Mouse (Mus musculus): Measurements from ENCODE around the gene Pnpla5.

Pnpla5 gene

DNA sequence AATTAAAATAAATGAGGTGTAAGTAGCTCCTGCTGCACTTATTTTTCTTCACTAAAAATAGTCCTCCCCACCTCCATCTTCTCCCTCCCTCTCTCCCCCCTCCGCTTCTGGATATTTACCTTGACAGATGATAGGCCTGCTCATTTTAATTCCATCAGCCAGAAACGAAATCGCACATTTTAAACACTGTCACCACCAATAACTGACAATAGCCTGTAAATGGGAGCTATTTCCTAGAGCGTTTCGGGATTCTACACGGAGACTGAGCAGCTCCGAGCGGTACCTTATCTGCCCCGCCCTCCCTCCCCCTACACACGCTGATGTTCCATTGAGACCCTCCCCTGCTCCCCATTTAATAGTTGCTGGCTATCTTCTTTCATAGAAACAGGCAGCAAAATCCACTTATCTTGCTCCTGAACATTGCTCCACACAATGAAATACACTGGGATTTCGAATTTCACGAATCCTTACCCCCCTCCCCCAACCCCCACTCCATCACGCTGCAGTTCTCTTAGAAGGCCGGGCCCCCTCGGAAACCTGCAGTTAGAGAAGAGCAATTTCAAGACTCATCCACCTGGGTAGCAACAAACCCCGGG, 53.4 kb downstream of the Pnpla5 start:
- CTCF ChIA-PET, result no interaction called here

DNA sequence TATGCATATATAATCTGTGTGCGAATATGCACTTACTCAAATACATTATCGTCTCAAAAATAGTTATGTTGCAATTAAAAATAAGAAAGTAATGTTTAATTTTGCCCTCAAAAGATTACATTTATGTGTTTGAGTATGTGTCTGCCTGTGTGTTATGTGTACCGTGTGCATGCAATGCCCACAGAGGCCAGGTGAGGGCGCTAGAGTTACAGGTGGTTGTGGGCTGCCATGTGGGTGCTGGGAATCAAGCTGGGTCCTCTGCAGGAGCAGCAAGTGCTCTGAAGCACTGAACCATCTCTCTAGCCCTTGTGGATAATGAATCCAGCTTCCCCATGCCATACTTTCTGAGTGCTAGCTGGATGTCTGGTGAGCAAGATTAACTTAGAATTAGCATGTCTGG, 57.3 kb downstream of the Pnpla5 start:
- CTCF ChIA-PET, result no interaction called here

DNA sequence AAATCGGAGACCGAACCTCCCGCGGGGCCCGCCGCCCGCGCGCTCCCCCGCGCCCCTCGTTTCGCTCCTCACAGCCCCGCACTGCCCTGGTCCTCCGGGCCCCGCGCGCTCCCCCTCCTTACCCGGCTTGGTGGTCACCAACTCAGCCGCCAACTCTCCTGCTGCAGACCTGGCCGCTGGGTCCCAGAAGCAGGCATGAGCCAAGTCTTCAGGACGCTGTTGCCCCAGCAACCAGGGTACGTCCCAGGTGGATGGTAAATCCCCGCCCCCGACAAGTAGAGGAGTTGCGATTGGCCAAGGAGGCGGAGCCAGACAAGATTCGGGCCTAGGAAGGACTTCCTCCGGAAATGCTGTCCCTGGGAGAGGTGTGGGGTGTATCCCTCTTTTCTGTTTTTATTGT, 57.8 kb downstream of the Pnpla5 start, which contains the start of gene Efcab6:
Gene Efcab6, minus strand, starts transcription at position 240 of the 400 bp plus-strand sequence.
- CTCF ChIA-PET, result no interaction called here
